Mouse (Mus musculus): ENCODE results near the gene Exoc3l2. TPM values are rescaled to one million over a fixed set of nuclear protein-coding genes. Genes with fewer than 3 reads are reported as not detected.

Gene Exoc3l2
- polyA plus RNA-seq, 1 experiment: 3.0 TPM

DNA sequence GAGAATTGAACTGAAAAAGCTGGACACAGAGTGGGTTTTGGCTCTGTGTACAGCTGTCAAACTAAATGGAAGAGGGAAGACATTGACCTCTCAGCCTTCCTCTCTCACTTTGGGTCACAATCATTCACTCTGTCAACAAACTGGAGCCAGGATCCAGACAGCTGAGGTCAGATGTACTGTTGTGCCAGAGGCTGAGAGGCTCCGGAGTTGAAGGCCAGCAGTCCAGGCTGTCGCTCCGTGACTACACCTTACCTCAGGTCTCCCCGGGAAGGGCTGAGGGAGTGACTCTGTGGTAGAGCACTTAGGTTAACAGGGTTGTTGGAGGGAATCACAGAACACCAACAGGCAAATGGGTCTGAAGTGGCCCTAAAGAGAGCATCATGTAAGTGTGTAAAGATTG, 35.2 kb downstream of the Exoc3l2 start:
- no peaks in the 10 kb centered on the region for H3K36me3 ChIP-seq (ENCODE audit: control insufficient read depth, insufficient read depth, low read length, poor library complexity, severe bottlenecking)
- H3K27ac ChIP-seq (ENCODE audit: insufficient read depth, low read length): no peak overlapping the region
- no peak overlapping the region for H3K4me3 ChIP-seq (ENCODE audit: low read depth, low read length)
- no peaks in the 10 kb centered on the region for H3K4me1 ChIP-seq (ENCODE audit: control insufficient read depth, insufficient read depth, low read length)
- TF ChIP-seq EP300 (IDR thresholded peaks at IDR 0.05; ENCODE audit: insufficient read depth, low read depth, low read length) (no peak), POLR2A (IDR thresholded peaks at IDR 0.05; ENCODE audit: insufficient read depth, low read length) (no peak), CTCF (IDR thresholded peaks at IDR 0.05; ENCODE audit: low read depth, low read length) (no peak)
- no peak overlapping the region for H3K9ac ChIP-seq (ENCODE audit: low read depth, poor library complexity, severe bottlenecking)
- no peaks in the 10 kb centered on the region for H3K27me3 ChIP-seq (ENCODE audit: control insufficient read depth, insufficient read depth, low read length, poor library complexity, severe bottlenecking)
- H3K9me3 ChIP-seq (replicated peaks; ENCODE audit: control insufficient read depth, insufficient read depth, low read length, poor library complexity, severe bottlenecking): no peaks in the 10 kb centered on the region

DNA sequence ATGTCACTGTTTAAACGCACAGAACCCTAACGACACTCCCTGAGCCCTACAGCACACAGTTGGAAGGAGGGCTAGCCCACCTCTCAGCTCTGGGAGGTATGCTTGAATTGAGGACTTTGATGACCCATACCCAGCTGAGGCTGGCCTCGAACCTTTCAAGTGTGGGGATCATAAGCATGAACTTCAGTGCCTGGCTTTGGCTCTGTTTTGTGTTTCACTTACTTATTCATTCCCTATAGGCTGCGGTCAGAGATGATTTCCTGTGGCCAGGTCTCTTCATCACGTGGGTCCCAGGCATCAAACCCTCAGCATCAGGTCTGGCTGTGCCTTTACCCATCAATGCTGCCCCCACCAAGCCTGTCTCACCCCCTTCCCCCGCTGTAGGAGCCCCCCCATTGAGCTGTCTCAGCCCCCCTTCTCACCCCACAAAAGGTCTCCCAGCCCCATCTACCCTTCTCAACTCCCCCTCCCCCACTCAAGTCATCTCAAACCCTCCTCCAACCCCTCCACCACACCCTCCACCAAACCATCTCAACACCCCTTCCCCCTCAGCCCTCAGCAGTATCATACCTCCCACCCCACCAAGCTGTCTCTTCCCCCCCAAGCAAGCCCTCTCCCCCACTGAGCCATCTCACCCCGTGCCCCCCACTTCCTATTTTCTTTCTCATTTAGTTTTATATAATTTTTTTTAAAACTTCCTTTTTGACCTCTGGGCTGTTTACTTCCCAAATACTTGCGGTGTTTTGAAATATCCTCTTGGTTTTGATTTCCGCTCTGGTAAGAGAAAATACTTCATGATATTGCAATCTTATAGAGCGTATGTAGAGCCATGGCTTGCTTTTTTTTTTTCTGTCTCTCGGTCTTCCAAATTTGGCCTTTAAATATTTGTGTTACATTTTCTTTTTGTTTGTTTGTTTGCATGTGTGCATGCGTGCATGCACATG, 37.6 kb downstream of the Exoc3l2 start:
- Histone ChIP-seq H3K9ac (ENCODE audit: low read depth, poor library complexity, severe bottlenecking) (no peak overlapping the region), H3K36me3 (ENCODE audit: control insufficient read depth, insufficient read depth, low read length, poor library complexity, severe bottlenecking) (no peaks in the 10 kb centered on the region), H3K4me1 (ENCODE audit: control insufficient read depth, insufficient read depth, low read length) (no peaks in the 10 kb centered on the region), H3K27me3 (ENCODE audit: control insufficient read depth, insufficient read depth, low read length, poor library complexity, severe bottlenecking) (no peaks in the 10 kb centered on the region), H3K27ac (ENCODE audit: insufficient read depth, low read length) (no peak overlapping the region), H3K9me3 (replicated peaks; ENCODE audit: control insufficient read depth, insufficient read depth, low read length, poor library complexity, severe bottlenecking) (no peaks in the 10 kb centered on the region), H3K4me3 (ENCODE audit: low read depth, low read length) (no peak overlapping the region)
- no peak for TF ChIP-seq EP300 (IDR thresholded peaks at IDR 0.05; ENCODE audit: insufficient read depth, low read depth, low read length)
- TF ChIP-seq CTCF (IDR thresholded peaks at IDR 0.05; ENCODE audit: low read depth, low read length): no peak
- no peak for TF ChIP-seq POLR2A (IDR thresholded peaks at IDR 0.05; ENCODE audit: insufficient read depth, low read length)

DNA sequence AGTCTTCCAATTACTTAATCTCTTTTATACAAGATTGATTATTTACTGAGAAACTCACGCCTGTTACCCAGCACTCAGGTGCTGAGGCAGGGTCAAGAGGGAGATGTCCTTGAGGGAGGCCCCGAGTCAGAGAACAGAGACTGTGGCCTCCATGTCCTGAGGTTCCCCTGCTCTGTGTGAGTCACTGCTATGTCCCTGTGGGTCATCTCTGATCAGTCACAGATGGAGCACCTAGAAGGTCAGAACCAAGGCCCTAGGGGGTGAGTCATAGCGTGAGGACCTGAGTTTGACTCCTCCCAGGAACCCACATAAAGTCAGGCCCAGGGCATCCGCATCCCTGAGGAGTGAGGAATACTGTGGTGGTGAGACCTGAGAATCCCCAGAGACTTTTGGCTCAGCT, 38.5 kb downstream of the Exoc3l2 start:
- Histone ChIP-seq H3K36me3 (ENCODE audit: control insufficient read depth, insufficient read depth, low read length, poor library complexity, severe bottlenecking) (no peaks in the 10 kb centered on the region), H3K4me3 (ENCODE audit: low read depth, low read length) (no peak overlapping the region), H3K27ac (ENCODE audit: insufficient read depth, low read length) (no peak overlapping the region), H3K4me1 (ENCODE audit: control insufficient read depth, insufficient read depth, low read length) (no peaks in the 10 kb centered on the region), H3K9ac (ENCODE audit: low read depth, poor library complexity, severe bottlenecking) (no peak overlapping the region), H3K27me3 (ENCODE audit: control insufficient read depth, insufficient read depth, low read length, poor library complexity, severe bottlenecking) (no peaks in the 10 kb centered on the region), H3K9me3 (replicated peaks; ENCODE audit: control insufficient read depth, insufficient read depth, low read length, poor library complexity, severe bottlenecking) (no peaks in the 10 kb centered on the region)
- TF ChIP-seq POLR2A (IDR thresholded peaks at IDR 0.05; ENCODE audit: insufficient read depth, low read length): no peak
- no peak for TF ChIP-seq EP300 (IDR thresholded peaks at IDR 0.05; ENCODE audit: insufficient read depth, low read depth, low read length)
- no peak for TF ChIP-seq CTCF (IDR thresholded peaks at IDR 0.05; ENCODE audit: low read depth, low read length)

- H3K27ac ChIP-seq (ENCODE audit: insufficient read depth, low read length): no peak overlapping the region
- TF ChIP-seq CTCF (IDR thresholded peaks at IDR 0.05; ENCODE audit: low read depth, low read length) (peak; percentile 75), POLR2A (IDR thresholded peaks at IDR 0.05; ENCODE audit: insufficient read depth, low read length) (no peak), EP300 (IDR thresholded peaks at IDR 0.05; ENCODE audit: insufficient read depth, low read depth, low read length) (no peak)
Measured at GRCm38 (mm10) chr7:19503481-19504068, 40.4 kb downstream of the Exoc3l2 start.

GRCm38 (mm10) chr7:19506326-19506725, 43.2 kb downstream of the Exoc3l2 start:
- peak overlapping the region; percentile 71; the same call in 1 of the 2 replicates for H3K9ac ChIP-seq (ENCODE audit: low read depth, poor library complexity, severe bottlenecking)

More at GRCm38 (mm10) chr7:19503481-19504068, 40.4 kb downstream of the Exoc3l2 start:
- no peaks in the 10 kb centered on the region for H3K27me3 ChIP-seq (ENCODE audit: control insufficient read depth, insufficient read depth, low read length, poor library complexity, severe bottlenecking)
- H3K36me3 ChIP-seq (ENCODE audit: control insufficient read depth, insufficient read depth, low read length, poor library complexity, severe bottlenecking): no peaks in the 10 kb centered on the region
- H3K4me1 ChIP-seq (ENCODE audit: control insufficient read depth, insufficient read depth, low read length): no peaks in the 10 kb centered on the region
- no peak overlapping the region for H3K9ac ChIP-seq (ENCODE audit: low read depth, poor library complexity, severe bottlenecking)
- no peaks in the 10 kb centered on the region for H3K9me3 ChIP-seq (replicated peaks; ENCODE audit: control insufficient read depth, insufficient read depth, low read length, poor library complexity, severe bottlenecking)
- H3K4me3 ChIP-seq (ENCODE audit: low read depth, low read length): no peak overlapping the region

More at GRCm38 (mm10) chr7:19506326-19506725, 43.2 kb downstream of the Exoc3l2 start:
- H3K27me3 ChIP-seq (ENCODE audit: control insufficient read depth, insufficient read depth, low read length, poor library complexity, severe bottlenecking): no peaks in the 10 kb centered on the region
- no peak overlapping the region; the same call in 1 of the 2 replicates for H3K27ac ChIP-seq (ENCODE audit: insufficient read depth, low read length)
- no peak overlapping the region for H3K4me3 ChIP-seq (ENCODE audit: low read depth, low read length)
- H3K4me1 ChIP-seq (ENCODE audit: control insufficient read depth, insufficient read depth, low read length): no peaks in the 10 kb centered on the region
- no peaks in the 10 kb centered on the region for H3K9me3 ChIP-seq (replicated peaks; ENCODE audit: control insufficient read depth, insufficient read depth, low read length, poor library complexity, severe bottlenecking)
- TF ChIP-seq EP300 (IDR thresholded peaks at IDR 0.05; ENCODE audit: insufficient read depth, low read depth, low read length) (no peak), POLR2A (IDR thresholded peaks at IDR 0.05; ENCODE audit: insufficient read depth, low read length) (no peak), CTCF (IDR thresholded peaks at IDR 0.05; ENCODE audit: low read depth, low read length) (peak; percentile 21)
- no peaks in the 10 kb centered on the region for H3K36me3 ChIP-seq (ENCODE audit: control insufficient read depth, insufficient read depth, low read length, poor library complexity, severe bottlenecking)

Data from ES-Bruce4 (cell line).